Mouse (Mus musculus): ENCODE results near the gene Jsrp1.

GRCm38 (mm10) chr10:80802204-80802912 is 10.9 kb downstream of the Jsrp1 start:
- TF ChIP-seq CTCF (IDR thresholded peaks at IDR 0.05; ENCODE audit: borderline replicate concordance, control insufficient read depth, extremely low read depth, insufficient read depth, low read length, poor library complexity): no peak
- no peak for TF ChIP-seq POLR2A (IDR thresholded peaks at IDR 0.05; ENCODE audit: control insufficient read depth, extremely low read depth, insufficient read depth, low read length, poor library complexity)
